Mouse (Mus musculus) retina, postnatal 1 day (tissue): Measurements from ENCODE around the gene Rln3.
A peak's percentile ranks its signal among the peaks of the same experiment; 100 is the strongest.

ENCODE experiments used
- DNase-seq: peaks from one replicate; pipeline ENCODE4 v3.0.0-alpha.2; 2012

Gene Rln3

DNA sequence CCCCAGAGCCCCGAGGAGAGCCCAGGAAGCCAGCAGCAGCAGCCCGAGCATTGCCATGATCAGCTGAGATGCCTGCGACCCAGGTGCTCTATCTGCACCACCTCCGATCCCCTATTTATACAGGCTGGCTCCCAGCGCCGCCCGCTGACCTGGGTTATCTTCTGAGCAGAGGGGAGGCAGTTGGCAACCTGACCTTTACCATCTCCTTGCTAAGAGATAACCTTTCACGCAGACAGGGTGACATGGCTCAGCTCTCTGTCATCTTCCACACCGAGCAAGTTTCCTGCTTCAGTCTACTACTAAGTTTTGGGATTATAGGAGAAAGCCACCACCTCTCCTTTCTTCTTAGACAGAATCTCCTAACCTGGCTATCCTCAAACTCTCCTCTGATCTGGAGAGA is at the start of gene Rln3:
Gene Rln3, minus strand, starts transcription at position 101 of the 400 bp plus-strand sequence.
- no peak for DNase-seq

DNA sequence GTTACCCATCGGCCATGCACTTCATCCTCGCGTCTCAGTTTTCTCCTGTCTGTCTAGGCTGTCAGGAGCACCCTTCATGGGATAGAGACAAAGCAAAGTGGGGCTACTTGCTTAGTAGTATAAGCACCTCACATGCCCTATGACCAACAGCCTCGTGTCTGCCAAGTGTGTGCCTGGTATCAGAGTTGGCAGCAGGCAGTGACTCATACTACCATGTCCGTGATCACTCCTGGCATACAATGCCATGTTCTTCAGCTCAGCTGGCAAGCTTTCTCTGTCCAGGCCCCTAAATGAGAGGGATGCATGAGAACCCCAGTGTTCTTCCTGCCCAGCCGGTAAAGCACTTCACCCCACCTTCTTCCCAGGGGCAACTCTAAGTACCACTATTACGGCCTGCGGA is 45.8 kb upstream of the Rln3 start:
- DNase-seq: no peak

DNA sequence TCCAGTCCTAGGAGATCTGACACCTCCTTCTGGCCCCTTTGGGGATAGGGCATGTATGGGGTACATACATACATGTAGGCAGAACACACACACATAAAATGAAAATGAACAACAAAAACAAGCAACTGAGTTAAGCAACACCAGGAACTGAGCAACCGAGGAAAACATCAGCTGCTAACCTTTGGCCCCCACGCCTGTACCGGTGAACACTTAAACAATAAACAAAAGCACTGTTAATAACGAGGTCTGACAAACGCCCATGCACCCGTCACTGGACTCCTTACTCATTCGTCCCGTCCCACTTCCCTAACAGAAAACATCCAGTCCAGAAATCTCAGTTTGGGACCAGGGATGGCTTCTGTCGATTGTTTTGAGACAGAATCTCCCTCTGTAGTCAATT is 44.5 kb upstream of the Rln3 start:
- no peak for DNase-seq

DNA sequence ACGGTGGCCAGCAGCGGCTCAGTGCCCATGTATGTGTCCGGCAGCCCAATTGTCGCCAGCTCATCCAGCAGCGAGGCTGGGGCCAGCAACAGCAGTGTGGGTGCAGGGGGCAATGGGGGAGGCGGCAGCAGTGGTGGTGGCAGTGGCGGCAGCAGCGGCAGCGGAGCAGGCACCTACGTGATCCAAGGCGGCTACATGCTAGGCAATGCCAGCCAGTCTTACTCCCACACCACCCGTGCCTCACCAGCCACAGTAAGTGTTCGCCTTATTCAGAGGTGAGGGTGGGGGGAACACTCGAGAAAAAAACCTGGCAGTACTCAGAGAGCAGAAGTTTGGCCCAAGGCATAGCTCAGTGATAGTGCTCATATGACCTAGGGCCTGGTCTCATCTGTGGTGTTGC is 43.0 kb upstream of the Rln3 start:
- no peak for DNase-seq

DNA sequence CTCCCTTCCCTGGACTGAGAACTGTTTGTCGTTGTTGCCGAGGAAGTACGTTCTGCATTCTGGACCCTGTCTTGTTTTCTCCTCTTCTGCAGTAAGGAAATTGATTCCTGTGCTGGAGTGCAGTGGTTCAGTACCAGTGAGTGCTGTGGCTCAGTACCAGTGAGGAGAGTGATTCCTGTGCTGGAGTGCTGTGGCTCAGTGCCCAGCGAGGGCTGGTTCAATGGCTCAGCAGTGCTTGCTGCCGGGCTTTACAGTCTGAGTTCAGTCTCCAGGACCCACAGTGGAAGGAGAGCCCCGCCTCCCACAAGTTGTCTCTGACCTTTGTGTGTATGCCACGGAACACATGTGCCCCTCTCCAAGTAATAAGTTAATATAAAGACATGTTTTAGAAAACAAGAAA is 42.4 kb upstream of the Rln3 start:
- no peak for DNase-seq

DNA sequence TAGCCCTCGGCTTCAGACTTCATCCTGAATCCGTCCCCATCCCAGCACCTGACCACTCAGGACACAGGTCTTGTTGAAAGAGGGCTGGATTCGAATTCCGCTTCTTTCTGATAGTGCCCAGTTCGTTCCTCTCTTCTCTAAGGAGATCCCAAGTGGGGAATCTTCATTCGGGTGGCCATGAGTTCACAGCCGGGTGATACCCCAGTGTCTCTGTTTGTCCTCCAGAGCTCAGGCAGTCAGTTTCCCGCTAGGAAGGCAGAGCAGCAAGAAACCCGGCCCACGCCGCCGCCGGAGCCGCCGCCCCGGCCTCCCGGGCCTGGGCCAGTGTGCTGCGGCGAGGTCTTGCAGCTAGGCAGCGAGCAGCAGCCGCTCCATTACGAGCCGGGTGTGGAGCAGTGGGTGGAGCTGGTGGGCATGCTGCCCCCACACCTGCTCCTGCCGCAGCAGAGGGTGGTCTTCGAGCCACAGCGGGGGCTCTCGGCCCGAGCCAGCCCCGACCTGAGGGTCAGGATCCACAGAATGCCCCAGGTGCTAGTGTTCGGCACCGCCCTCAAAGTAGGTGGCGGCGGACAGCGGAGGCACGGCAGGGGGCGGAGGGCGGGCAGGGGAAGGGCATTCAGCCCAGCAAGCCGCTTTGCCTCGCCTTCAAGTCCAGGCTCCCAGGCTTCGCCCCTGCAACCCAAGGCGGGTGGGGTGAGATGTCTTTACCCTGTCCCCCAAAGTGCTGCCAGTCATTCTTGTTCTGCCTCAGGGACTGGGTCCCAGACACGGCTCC is 39.7 kb upstream of the Rln3 start:
- peak; percentile 29 for DNase-seq

DNA sequence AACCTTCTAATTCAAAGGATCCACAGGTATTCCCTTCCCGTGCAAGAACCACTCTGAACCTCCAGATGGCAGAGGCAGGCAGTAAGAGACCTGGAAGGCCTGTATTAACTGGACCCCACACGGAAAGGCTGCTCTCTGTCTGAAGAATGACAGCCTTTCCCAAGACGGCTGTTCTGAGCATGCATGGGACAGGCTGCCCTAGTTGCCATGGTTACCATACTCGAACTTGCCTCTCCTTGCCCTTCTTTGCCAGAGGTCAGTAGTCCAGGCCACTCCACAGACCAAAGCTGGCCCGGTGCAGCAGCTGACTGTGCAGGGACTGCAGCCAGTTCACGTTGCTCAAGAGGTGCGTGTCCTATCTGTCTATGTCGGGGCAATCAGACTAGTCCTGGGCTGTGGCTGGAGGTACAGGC is 39.0 kb upstream of the Rln3 start:
- peak; percentile 60 for DNase-seq

DNA sequence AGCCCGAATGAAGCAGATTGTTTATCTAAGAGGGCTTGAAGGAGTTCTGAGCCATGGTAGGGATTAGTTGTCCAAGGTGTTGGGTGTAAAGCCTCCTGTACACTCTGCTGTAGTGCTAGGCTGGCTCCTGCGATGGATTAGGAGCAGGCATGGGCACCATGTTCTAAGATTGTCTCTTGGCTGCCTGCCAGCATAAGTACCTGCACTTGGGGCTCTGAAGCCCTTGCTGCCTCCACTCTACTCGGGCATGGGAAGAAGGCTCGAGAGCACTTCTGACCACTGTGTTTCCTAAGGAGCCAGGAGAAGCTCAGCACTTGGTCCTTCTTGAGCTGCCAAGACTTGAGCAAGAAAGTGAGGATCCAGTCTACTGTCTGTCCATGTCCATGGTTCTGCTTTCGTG is 34.4 kb upstream of the Rln3 start:
- peak; percentile 27 for DNase-seq

DNA sequence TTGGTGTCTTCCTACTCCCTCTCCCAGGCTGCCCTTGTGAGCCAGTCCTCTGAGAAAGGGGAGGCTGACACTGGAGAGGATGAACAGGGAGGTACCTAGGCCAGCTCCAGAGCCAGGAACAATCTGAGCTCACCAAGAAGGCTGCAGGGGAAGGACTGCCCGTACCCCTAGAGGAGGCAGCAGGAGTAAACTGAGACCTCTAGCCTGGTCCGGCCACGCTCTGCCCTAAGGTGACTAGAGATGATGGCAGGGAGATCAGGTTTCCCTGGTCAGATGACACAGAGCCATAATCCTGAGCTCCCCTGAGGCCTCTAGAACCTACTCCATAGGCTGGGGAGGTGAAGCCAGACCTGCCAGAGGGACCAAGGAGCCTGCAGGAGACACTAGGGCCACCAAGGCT is 32.0 kb upstream of the Rln3 start:
- no peak for DNase-seq

DNA sequence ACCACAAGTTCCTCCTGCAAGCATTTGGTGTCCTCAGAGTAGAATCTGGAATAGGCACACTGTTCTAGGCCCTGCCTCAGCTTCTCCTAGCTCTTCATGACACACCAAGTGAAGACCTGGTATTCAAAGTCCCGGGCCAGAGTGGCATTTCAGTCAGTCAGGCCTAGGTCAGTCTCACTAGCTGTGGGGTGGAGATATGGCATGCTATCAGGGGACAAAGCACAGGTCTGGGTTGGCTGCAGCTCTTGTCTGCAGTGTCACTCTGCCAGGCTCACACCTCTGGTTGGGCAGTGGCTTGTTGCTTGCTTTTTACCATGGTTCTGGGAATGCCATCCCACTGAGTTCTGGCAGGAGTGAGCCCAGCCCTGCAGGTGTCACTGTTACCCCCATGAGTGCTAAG is 31.6 kb upstream of the Rln3 start:
- no peak for DNase-seq

DNA sequence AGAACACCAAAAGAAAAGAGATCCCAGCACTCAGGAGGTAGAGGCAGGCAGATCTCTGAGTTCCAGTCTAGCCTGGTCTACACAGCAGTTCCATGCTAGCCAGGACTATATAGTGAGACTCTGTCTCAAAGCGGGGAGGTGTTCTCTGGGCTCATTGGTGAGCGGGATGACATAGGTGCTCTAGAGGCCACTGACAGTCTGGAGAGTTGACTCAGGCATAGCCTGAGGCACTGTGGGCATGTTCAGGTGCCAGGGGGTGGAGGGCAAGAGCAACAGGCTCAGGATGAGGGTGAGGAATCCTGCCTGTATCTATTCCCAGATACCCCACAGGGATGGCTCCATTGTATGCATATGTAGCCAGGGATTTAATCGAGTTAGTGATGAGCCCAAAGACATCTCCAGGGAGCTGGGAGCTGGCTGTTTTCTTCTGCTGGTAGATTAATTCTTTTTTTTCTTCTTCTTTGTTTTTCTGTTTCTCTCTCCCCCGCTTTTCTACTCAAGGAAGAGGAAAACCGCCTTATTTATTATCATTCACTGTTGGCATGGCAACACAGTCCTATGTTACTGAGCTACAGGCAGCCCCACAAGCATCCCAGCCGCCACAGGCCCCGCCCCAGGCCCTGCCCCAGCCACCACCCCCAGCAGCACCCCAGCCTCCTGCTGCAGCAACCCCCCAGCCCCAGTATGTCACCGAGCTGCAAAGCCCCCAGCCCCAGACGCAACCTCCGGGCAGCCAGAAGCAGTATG is 28.6 kb upstream of the Rln3 start:
- DNase-seq: no peak

DNA sequence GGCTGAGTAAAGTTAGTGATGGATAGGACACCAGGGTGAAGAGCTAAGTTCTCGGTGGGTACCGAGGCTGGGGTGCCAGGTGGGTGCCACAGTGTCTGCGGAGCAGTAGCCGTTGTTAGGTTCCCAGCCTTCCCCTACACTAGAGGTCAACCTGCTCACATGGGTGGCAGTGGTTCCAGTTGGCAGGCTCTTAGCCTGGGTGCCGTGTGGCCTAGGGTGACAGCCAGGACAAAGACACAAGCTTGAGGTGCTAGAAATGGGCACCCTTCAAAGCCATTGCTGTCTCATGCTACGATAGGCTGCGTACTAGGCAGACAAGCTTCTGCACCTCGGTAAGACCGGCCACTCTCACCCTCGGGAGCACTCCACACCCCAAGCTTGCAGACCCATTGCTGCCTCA is 27.5 kb upstream of the Rln3 start:
- no peak for DNase-seq

DNA sequence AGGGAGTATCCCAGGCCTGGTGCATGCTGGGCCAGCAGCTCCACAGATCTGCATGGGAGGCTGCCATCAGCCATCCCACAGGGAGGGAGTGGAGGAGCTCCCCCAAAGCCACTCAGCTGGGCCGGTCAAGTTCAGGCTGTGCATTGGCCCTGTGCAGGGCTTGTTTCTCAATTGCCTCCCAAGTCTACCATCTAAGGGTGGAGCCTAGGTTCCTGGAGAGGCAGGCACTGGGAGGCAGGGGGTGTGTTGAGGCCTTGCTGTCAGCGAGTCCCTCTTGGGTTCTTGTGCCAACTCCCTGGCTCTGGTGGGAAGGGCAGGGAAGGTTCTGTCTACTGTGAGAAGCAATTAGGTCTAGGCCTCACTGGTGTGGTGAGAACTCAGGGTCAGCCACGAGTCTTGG is 27.1 kb upstream of the Rln3 start:
- no peak for DNase-seq

DNA sequence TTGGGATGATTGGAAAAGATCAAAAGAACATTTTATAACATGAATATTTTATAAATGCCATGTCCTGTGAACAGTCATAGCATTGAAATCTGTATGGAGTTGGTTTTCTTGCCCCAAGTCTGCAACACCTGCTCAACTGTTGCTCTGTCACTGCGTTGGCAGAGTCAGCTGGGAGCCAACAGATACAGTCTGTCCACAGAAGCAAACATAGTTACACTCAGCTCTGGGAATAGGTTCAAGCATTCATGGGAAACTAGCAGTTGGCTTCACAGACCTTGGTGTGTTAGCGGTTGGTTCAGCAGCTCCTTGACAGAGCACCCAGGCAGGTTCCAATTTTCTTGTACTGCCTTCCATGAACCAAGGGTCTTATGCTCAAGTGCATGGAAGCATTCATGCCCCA is 25.9 kb upstream of the Rln3 start:
- no peak for DNase-seq

DNA sequence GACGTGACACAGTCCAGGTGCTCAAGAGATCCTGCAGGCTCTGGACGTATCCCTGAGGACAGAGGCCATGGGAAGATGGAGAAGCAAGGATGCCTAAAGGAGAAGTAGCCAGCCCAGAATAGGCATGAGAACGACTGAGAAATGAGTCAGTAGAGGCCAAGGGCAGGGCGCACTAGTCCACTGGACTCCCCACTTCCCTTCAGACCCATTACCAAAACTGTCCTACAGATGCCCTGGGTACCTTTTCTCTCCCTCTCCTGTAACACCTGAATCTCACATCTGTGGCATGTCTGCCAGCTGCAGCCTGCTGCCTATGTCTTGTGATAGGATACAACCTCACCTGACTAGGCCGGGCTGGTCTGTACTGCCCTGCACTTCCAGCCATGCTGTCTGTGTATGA is 25.4 kb upstream of the Rln3 start:
- no peak for DNase-seq

DNA sequence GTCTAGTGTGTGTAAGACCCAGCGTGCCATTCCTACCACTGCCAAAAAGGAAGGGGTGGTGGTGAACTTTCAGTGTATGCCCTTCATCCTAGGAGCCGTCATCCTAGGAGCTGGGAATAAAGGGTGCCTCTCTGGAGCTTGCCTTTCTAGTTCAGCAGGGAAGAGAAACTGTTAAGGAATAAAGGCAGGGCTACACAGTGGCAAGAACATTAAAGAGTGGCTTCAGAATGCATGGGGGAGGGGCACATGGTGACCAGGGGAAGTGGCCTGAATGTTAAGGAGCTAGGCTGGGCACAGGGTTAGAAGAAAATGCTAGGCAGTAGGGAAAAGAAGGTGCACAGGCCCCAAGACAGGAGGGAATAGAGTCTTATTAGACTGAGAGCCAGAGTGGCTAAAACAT is 24.9 kb upstream of the Rln3 start:
- DNase-seq: no peak

DNA sequence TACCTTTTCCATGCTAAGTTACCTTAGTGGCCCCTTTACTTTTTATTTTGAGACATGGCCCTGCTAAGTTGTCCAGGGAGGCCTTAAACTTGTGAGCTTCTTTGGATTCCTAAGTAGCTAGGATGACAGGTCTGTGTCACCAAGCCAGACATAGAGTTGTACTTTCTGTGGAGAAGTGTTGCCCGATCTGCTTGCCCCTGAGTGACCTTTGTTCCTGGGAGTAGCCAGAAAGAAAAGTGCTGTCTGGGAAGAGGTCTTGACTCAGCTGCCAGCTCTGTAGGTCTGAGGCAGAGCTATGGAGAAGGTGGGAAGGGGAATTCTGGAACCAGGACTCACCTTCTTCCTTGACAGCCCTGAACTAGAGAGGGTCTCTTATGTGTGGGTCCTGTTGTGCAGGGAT is 24.4 kb upstream of the Rln3 start:
- DNase-seq: no peak

DNA sequence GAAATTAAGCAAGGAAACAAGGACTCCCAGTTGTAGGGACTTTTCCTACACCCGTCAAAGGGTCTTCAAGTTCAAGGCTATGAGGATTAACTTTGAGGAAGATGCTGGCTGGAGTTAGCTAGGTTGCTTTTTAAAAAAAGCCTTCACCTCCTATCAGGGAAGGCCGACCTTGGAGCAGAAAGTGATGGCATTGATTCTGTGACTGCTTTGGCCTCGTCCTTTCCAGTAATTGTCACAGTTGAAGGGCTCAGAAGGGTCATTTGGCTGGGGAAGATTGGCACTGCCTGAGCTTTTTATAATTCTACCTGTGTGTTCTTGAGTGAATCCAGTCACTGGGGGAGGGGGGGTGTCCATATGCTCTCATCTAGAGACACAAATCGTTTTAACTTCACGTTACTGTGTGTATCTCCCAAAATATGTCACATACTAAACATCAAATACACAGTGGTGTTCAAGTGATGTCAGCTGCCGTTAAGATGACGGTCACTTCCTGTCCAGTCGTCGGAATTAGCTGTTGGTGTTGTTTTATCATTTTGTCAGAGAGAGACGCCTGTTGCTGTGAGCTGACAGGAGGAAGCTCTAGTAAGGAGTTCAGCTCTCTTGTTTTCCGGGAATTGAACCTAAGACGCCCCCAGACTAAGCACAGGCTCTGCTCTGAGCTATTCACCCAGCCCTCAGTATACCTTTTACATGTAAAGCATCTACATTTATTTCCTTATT is 23.7 kb upstream of the Rln3 start:
- DNase-seq: no peak

DNA sequence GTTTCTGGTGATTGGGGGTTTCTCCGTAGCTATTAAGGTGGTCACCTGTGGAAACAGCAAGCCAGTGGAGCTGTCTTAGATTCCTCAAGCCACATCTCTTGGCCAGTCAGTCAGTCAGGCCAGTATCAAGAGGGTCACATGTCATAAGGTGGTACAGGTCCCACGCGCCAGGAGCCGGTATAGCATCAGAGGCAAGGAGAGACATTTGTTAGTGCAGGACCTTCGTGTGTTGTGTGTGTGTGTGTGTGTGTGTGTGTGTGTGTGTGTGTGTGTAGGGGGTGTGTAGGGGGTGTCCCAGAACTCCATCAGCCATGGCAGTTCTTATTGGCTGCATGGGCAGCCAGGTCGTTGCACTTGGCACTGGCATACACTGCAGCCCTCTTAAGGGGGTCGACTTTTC is 23.1 kb upstream of the Rln3 start:
- no peak for DNase-seq

DNA sequence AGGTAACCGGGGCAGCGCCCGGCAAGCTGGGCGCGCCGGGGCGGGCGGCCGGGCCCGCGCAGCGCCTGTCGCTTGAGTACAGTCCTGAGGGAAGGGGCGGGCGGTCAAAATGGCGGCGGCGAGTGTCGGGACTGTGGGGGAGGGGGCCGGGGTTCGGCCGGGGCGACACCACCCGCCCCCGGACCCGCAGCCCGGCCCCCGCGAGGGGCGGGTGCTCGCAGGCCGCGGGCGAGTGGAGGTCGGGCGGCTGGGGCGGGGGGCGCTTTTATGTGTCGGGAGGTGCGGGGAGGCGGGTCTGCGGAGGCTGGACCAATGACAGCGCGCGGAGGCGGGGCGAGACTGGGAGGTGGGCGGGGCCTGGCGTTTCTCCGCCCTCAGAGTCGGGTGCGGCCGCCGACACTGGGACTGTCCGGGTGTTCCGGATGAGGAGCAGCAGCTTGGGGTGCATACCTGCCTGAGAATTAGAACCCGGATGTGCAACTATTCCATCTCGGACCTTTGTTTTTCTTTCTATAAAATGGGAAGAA is 22.3 kb upstream of the Rln3 start:
- DNase-seq: peak; percentile 92

DNA sequence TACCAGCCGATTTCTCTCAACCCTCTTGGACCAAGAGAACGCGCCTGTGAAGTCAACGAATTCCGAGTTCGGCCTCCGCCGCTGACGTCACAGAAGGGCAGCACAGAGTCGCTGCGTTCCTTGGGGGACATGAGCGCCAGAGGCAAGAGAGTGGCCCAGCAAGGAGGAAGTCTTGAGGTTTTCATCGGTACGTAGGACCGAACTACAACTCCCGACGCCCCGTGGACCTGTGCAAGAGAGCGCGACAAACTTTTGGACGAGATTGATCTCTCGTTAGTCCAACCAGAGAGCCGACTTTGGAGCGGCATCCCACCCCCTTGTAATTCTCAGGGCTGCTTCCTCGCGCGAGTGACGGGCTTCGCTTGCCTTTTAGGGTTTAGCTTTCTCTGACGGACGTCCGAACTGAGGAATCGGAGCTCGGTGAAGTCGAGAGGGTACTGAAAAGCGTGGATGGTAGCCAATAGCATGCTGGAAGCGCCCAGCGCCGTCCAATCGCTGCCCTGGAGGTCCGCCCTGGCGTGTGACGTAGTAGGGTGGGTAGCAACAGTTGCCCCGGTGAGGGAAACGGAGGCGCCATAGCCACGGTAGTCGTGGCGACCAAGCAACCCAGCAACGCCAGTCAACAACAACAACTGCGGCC is 21.6 kb upstream of the Rln3 start, which contains the start of gene Rfx1:
Gene Rfx1, plus strand, starts transcription at position 544 of the 640 bp plus-strand sequence.
- peak; percentile 100 for DNase-seq

DNA sequence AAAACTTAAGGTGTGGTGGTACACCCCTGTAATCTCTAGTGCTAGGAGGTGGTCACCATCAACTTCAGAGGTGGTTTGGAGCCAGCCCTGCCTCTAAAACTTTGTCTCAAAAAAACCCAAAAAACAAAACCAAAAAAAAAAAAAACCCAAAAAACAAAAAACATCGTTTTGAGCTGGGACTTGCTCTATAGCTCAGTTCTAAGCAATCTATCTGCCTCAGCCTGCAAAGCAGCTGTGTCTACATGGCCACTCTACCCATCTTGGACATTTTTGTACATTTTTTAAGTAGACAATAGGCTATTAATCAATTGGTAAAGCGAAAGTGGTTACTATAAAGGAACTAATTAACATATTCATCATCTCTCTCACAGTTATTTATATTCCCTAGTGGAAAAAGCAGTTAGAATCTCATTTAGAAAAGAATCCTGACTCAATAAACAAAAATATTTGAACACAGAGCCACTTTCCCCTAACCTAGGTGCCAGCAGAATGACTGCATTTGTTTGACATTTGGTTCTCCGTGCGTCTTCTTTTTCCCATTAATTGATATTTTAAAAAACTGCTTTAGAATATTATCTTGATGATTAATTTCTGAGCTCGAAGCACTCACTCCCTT is 20.8 kb upstream of the Rln3 start:
- DNase-seq: no peak

DNA sequence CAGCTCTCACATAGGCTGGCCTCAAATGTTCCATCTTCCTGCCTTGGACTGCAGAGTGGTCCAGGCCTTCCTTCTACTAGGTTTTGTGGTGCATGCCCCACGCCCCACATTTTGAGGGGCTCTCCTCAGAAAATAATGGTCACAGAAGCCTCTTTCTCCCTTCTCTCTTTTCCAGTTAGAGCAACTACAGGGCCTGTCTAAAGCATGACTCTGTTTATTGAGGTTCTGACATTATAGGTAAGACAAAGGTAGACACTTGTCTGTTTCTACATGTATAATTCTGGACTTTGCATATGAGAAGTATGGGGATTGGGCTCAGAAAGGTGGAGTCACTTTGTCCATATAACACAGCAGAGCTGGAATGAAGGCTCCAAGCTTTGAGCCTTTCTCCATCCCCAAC is 20.2 kb upstream of the Rln3 start, which contains the start of gene Gm10643:
Gene Gm10643, minus strand, starts transcription at position 101 of the 400 bp plus-strand sequence.
- no peak for DNase-seq
